Mouse (Mus musculus) ovary, postnatal 14 days (tissue): ENCODE data around the gene Ppp2r5d.

Experiments used
- DNase-seq: peaks from one replicate; pipeline ENCODE4 v3.0.0; 2022; ENCODE audit warnings: low spot score

Ppp2r5d gene

GRCm38 (mm10) chr17:46645561-46646321 is 59.2 kb downstream of the Ppp2r5d start, which contains the start of the genes Klc4 and Mrpl2:
Klc4 (minus strand) TSS chr17:46646022.
Mrpl2 (plus strand) TSS chr17:46646229.
- DNase-seq = peak; percentile 99

GRCm38 (mm10) chr17:46644916-46645475 is 59.9 kb downstream of the Ppp2r5d start:
- peak; percentile 48 for DNase-seq

- DNase-seq = no peak
These were observed 60.6 kb downstream of the Ppp2r5d start for GRCm38 (mm10) chr17:46644152-46644805.

GRCm38 (mm10) chr17:46642060-46642459 is 62.9 kb downstream of the Ppp2r5d start:
- DNase-seq = no peak

- no peak for DNase-seq
These were observed 65.0 kb downstream of the Ppp2r5d start for GRCm38 (mm10) chr17:46639929-46640328.

GRCm38 (mm10) chr17:46636831-46637523 is 67.9 kb downstream of the Ppp2r5d start:
- peak; percentile 73 for DNase-seq
